Mouse (Mus musculus) forebrain, postnatal 0 days (tissue): ENCODE measurements around the gene Boll. TPM values are rescaled to one million over a fixed set of nuclear protein-coding genes. Genes with fewer than 3 reads are reported as not detected.

ENCODE experiments used
- ATAC-seq: fragments of 200-750 bp; cut with Nextera tagmentation; 2 replicates; pipeline ENCODE4 v1.8.0; 2017; ENCODE audit warnings: mild to moderate bottlenecking, moderate library complexity
- DNase-seq: peaks from one replicate; pipeline ENCODE4 v3.0.0-alpha.2; 2015
- H3K27ac ChIP-seq: fragments of 300-500 bp; sonication (generic); 2 replicates; pipeline ENCODE4 v1.5.1; 2014; ENCODE audit warnings: low read depth, mild to moderate bottlenecking, antibody characterized with exemption, low read length, moderate library complexity, mixed read lengths
- H3K27me3 ChIP-seq: fragments of 300-500 bp; sonication (generic); 2 replicates; pipeline ENCODE4 v1.6.1; 2014; ENCODE audit warnings: mild to moderate bottlenecking, low read length, mixed read lengths; ENCODE audit not compliant: insufficient read depth
- H3K36me3 ChIP-seq: fragments of 300-500 bp; sonication (generic); 2 replicates; pipeline ENCODE4 v1.6.1; 2014; ENCODE audit warnings: mild to moderate bottlenecking, moderate library complexity; ENCODE audit not compliant: insufficient read depth
- H3K4me1 ChIP-seq: fragments of 300-500 bp; sonication (generic); 2 replicates; pipeline ENCODE4 v1.6.1; 2014; ENCODE audit warnings: antibody characterized with exemption; ENCODE audit not compliant: insufficient read depth
- H3K4me2 ChIP-seq: fragments of 300-500 bp; sonication (generic); 2 replicates; pipeline ENCODE4 v1.6.1; 2014; ENCODE audit warnings: low read depth, mild to moderate bottlenecking, moderate library complexity
- H3K4me3 ChIP-seq: fragments of 300-500 bp; sonication (generic); 2 replicates; pipeline ENCODE4 v1.5.1; 2014; ENCODE audit warnings: low read depth, low read length, mixed read lengths
- H3K9ac ChIP-seq: fragments of 300-500 bp; sonication (generic); 2 replicates; pipeline ENCODE4 v1.6.1; 2014; ENCODE audit warnings: mild to moderate bottlenecking
- H3K9me3 ChIP-seq: fragments of 300-500 bp; sonication (generic); 2 replicates; pipeline ENCODE4 v1.6.1; 2016; ENCODE audit warnings: low read length
- CTCF ChIP-seq: sonication (generic); IDR thresholded peaks from 2 replicates; pipeline ENCODE4 v1.5.1; 2016; ENCODE audit warnings: antibody characterized with exemption, control low read depth, low read depth
- WGBS: fragments of 180-500 bp; shearing (Covaris S2); extraction: QIAGEN DNeasy Blood & Tissue Kit; methylation state at CpG from one replicate; pipeline ENCODE4 v1.1.7; 2014; 5-methylcytosine and 5-hydroxymethylcytosine counted together
- polyA plus RNA-seq: library from polyadenylated mRNA; unstranded; fragments of >200 nt; fragmentation: Nextera tagmentation; extraction: Ambion mirVana; gene quantifications from 2 replicates; pipeline ENCODE4 v1.2.1, GENCODE M21; 2015
- total RNA-seq: library from RNA; depleted of rRNA; stranded (reverse); fragments of >200 nt; gene quantifications from 2 replicates; pipeline ENCODE4 v1.2.3, GENCODE M21; 2014

The Boll gene
- total and polyA plus RNA-seq, 2 experiments from 2014 or later = not detected

DNA sequence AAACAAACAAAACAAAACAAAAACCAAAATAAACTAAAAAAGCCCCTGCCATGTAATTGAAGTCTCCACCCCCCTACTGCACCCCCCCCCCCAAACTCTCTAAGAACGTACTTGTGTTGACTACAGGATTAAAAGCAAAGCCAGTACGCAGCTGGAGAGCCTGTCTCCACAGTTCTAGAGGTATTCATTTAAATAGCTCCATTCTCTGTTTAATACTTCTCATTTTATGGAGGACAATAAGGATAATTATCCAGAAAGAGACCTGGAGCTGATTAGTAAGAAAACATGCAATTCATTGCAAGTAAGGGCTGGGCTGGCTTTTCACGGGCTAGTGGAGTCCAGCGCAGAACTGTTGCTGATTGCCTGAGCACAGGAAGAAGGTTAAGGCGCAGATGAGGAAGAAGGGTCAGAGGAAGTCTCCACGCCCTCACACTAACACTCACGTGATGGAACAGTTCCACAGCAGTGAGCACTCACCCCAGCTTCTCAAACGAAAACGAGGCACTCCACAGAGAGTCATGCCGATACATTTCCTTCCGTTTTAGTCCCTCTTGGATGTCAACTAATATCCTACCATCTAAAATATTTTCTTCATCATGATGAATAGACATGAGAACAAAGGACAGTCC is 148.0 kb downstream of the Boll start:
- no peak overlapping the region for H3K4me2 ChIP-seq
- ATAC-seq = peak; percentile 20; the same call in 1 of the 2 replicates
- 38% methylated on average over 11 of the region's 11 CpGs for WGBS

DNA sequence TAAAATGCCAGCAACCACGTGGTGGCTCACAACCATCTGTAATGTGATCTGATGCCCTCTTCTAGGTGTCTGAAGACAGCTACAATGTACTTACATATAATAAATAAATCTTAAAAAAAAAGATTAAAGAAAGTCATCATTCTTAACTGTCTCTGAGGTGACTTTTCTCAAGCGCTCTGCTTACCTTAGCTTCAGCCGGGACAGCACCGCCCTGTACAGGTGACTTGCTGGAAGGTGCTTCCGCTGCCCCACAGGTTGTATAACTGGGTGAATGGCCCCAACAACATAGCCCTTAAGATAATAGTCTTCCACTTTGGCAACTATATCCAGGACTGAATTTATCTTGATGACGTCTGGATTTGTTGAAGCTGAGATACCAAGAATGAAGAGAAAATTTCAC is 149.3 kb downstream of the Boll start:
- no peak for DNase-seq
- Histone ChIP-seq H3K9me3 (no peaks in the 10 kb centered on the region), H3K9ac (no peak overlapping the region), H3K27me3 (no peaks in the 10 kb centered on the region), H3K27ac (no peak overlapping the region), H3K36me3 (no peaks in the 10 kb centered on the region), H3K4me2 (no peak overlapping the region), H3K4me1 (no peaks in the 10 kb centered on the region), H3K4me3 (no peak overlapping the region)
- 89% methylated on average over 6 of the region's 6 CpGs for WGBS
- no peak for TF ChIP-seq CTCF
- ATAC-seq = no peak

More for the DNA sequence above, 148.0 kb downstream of the Boll start:
- Histone ChIP-seq H3K9ac (no peak overlapping the region), H3K4me1 (no peaks in the 10 kb centered on the region), H3K4me3 (no peak overlapping the region), H3K27ac (no peak overlapping the region), H3K27me3 (no peaks in the 10 kb centered on the region), H3K9me3 (no peaks in the 10 kb centered on the region), H3K36me3 (no peaks in the 10 kb centered on the region)
- no peak for TF ChIP-seq CTCF
- DNase-seq = no peak

DNA sequence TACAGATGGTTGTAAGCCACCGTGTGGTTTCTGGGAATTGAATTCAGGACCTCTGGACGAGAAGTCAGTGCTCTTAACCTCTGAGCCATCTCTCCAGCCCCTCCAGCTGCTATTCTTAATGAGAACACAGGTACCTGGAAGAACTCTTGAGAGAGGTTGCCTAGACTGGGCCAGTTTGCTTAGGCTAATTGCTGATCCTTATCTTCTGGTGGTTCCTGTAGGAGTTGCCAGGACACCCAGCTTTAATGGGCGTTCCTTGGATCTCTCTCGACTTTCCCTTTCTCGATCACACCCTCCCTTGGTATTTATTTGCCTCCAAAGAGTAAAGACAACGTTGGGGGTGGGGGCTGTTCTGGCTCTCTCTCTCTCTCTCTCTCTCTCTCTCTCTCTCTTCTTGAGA is 149.8 kb downstream of the Boll start:
- Histone ChIP-seq H3K4me2 (no peak overlapping the region), H3K9ac (no peak overlapping the region), H3K9me3 (no peaks in the 10 kb centered on the region), H3K27ac (no peak overlapping the region), H3K4me3 (no peak overlapping the region), H3K4me1 (no peaks in the 10 kb centered on the region), H3K36me3 (no peaks in the 10 kb centered on the region), H3K27me3 (no peaks in the 10 kb centered on the region)
- DNase-seq (no peak), ATAC-seq (no peak)
- WGBS = 77% methylated on average over 6 of the region's 6 CpGs
- TF ChIP-seq CTCF = no peak

DNA sequence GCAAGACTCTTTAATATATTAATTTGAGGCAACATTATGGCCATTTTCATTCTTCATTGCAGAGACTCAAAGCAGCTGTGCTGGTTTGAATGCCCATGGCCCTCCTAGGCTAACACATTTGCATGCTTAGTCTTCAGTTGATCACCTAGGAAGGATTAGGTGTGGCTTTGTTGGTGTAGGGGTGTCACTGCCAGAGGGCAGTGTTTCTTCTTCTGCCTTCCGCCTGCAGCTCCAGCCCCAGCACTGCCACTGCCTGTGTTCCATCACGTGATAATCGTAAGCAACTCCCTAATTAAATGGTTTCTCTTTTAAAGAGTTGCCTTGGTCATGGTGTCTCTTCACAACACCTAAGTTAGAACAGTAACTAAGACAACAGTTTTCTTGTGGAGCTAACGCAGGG is 150.5 kb downstream of the Boll start:
- H3K9ac ChIP-seq = no peak overlapping the region
- H3K4me3 ChIP-seq = no peak overlapping the region
- WGBS = 76% methylated on average over 4 of the region's 4 CpGs
- no peak for ATAC-seq
- no peak for TF ChIP-seq CTCF
- H3K27ac ChIP-seq = no peak overlapping the region
- no peaks in the 10 kb centered on the region for H3K4me1 ChIP-seq
- no peak for DNase-seq
- H3K4me2 ChIP-seq = no peak overlapping the region
- H3K27me3 ChIP-seq = no peaks in the 10 kb centered on the region
- H3K36me3 ChIP-seq = no peaks in the 10 kb centered on the region
- H3K9me3 ChIP-seq = no peaks in the 10 kb centered on the region

DNA sequence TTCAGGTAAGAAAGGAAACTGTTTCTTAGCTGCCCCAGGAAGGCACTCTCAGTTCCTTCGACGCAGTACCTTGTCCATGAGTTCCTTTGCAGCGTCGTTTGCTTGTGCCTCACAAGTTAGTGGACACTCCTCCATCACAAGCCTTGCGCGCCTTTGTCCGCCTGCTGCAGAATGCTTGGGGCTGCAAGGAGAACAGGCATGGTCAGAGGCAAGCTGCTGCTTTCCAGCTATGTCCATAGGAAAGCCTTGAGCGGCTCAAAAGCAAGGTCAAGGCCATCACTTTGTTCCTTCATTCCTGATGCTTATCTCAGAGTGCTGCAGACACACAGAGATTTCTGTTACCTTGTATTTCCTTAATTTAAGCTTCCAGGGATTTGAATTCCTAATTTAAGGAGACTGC is 152.2 kb downstream of the Boll start:
- no peak overlapping the region for H3K27ac ChIP-seq
- no peaks in the 10 kb centered on the region for H3K9me3 ChIP-seq
- H3K4me2 ChIP-seq = no peak overlapping the region
- H3K9ac ChIP-seq = no peak overlapping the region
- H3K4me1 ChIP-seq = no peaks in the 10 kb centered on the region
- TF ChIP-seq CTCF = no peak
- H3K4me3 ChIP-seq = no peak overlapping the region
- H3K36me3 ChIP-seq = no peaks in the 10 kb centered on the region
- no peaks in the 10 kb centered on the region for H3K27me3 ChIP-seq
- ATAC-seq (no peak), DNase-seq (no peak)
- 74% methylated on average over 8 of the region's 8 CpGs for WGBS

DNA sequence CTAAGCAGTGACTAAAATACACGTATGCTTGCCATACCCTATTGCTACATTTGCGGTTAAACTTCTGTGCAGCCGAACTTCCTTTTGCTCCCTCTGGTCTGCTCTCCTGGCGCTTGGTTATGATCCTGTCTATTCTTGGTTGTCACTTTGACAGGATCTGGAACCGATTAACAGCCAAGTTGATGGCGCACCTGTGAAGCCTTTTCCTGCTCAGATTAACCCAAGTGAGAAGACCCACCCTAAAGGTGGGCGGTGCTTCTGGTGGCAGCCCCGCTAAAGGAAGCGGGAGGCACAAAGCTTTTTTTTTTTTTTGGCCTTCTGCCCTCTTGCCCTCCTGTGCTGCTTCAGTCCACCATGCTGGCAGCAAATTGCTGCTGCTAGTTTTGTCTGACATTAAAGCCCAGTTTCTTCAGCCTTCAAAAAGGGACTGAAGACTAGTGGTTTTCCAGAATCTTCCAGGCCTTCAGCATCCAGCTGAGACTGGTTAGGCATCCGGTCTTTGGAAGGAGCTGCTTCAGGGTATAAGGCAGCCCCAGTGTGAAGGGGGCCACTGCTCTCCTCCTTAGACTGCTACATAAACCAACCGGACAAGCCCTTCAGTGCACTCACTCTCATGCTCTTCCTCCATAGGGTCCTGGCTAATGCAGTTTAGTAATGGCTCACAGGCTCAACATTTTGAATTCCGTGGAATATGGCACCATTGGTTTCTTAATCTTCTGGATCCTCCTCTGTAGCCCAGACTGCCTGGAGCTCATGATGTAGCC is 152.9 kb downstream of the Boll start:
- Histone ChIP-seq H3K9me3 (no peaks in the 10 kb centered on the region), H3K4me2 (no peak overlapping the region), H3K4me1 (no peaks in the 10 kb centered on the region), H3K9ac (no peak overlapping the region), H3K36me3 (no peaks in the 10 kb centered on the region), H3K4me3 (no peak overlapping the region), H3K27ac (no peak overlapping the region), H3K27me3 (no peaks in the 10 kb centered on the region)
- TF ChIP-seq CTCF = no peak
- ATAC-seq = no peak
- 51% methylated on average over 12 of the region's 12 CpGs for WGBS
- no peak for DNase-seq

DNA sequence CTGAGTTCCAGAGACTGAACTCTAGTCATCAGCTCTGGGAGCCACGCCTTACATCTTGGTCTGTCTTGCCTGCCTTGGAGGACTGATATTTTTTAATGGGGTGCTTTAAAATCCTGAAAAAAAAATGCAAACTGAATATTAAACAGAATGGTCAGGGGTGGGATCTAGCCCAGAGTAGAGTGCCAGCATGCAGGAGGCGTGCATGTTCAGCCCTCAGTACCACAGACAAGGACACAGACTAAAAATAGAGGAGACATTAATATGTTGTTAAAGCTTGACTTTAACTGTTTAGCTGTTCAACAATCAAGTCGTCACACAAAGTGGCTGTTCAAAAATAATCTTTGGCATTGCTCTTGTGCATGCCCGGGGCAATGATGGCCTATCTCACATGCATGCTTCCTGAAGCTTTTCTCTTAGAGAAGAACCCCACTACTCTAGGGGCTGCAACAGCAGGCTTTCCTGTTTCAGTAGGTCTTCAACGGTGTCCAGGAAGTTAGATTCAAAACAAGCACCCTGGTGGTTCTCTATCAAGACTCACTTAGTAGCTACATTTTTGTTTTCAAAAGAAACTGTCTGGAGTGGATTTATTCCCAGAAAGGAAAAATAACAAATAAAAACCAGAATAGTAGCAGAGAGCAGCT is 154.6 kb downstream of the Boll start:
- Histone ChIP-seq H3K9ac (no peak overlapping the region), H3K36me3 (no peaks in the 10 kb centered on the region), H3K9me3 (no peaks in the 10 kb centered on the region), H3K4me2 (no peak overlapping the region), H3K4me1 (no peaks in the 10 kb centered on the region), H3K27ac (no peak overlapping the region), H3K27me3 (no peaks in the 10 kb centered on the region), H3K4me3 (no peak overlapping the region)
- no peak for TF ChIP-seq CTCF
- no peak for DNase-seq
- ATAC-seq = no peak
- WGBS = 76% methylated on average over 5 of the region's 5 CpGs
